Mouse (Mus musculus) heart, adult 2 months (tissue): Measurements from ENCODE around the gene Casd1.

Source experiments
- CTCF ChIP-seq: fragments of 200-600 bp; IDR thresholded peaks from 2 replicates; pipeline ENCODE4 v1.8.1; 2022; ENCODE audit warnings: antibody characterized with exemption, mild to moderate bottlenecking, moderate library complexity
- EP300 ChIP-seq: fragments of 200-500 bp; IDR thresholded peaks from 2 replicates; pipeline ENCODE4 v1.6.1; 2011; ENCODE audit warnings: low read depth, low read length, control low read depth; ENCODE audit not compliant: insufficient read depth
- POLR2A ChIP-seq: fragments of 200-500 bp; IDR thresholded peaks from 2 replicates; pipeline ENCODE4 v1.6.1; 2011; ENCODE audit warnings: mild to moderate bottlenecking, low read depth, low read length, control low read depth; ENCODE audit not compliant: insufficient read depth

GRCm38 (mm10) chr6:4557086-4557485 lies 43.6 kb upstream of the Casd1 start:
- TF ChIP-seq CTCF (no peak), EP300 (no peak), POLR2A (no peak)
